Mouse (Mus musculus): ENCODE data around the gene Rufy1.

Gene Rufy1

DNA sequence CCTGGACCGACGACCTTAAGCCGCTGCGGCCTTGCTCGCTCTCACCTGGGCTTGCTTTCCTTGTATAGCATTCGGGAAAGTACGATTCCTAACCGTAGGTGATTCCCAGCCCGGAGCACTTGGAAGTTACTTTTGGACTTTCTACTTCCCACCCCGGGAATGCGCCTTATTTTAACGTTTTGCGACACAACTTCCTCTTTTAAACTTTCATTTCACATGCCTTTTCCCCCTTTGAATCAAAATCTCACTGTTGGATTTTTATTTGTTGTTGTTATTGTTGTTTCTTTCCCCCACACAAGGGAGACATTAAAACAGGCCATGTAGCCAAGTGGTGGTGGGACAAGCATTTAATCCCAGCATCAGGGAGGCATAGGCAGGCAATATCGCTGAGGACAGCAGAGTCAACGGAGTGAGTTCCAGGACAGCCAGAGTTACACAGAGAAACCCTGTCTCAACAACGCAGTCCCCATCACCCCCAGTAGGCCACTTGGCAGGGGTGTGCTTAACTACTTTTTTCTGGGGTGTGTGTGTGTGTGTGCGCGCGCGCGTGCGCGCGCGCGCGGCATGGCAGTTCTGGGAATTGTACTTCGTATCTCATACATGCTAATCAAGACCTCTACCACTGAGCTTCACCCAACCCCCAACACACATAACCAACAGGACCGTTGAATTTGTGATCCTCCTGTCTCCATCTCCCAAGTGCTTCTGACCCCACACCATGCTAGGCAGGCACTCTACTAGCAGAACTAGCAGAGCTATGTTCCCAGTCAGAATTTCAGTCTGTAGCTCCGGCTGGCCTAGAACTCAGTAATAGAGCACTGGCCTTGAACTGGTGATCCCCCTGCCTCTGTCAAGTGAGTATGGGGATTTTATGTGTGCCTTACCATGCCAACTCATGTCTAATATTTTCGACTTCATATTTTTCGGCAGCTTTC, 476 bp upstream of the Rufy1 start:
- DNase-seq (ENCODE audit: low read depth in 1 of 2, low spot score in 2 of 2): no peak

DNA sequence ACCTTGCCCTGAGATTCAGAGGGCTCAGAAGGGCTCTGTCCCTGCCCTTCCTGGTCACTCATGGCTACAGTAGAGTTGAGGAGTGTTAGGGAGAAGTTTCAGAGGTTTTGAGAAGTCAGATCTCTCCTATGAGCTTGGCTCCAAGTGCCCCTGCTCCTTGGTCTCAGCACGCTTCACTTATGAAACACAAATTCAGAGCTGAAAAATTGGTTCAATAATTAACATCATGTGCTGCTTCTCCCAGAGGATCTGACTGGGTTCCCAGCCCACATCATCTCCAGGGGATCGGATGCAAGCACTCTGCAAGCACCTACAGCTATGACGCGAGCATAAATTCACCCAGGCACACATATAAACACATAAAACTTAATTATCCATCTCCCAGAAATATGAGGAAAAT, 4.9 kb downstream of the Rufy1 start:
- no peak for DNase-seq (ENCODE audit: low read depth in 1 of 2, low spot score in 2 of 2)

DNA sequence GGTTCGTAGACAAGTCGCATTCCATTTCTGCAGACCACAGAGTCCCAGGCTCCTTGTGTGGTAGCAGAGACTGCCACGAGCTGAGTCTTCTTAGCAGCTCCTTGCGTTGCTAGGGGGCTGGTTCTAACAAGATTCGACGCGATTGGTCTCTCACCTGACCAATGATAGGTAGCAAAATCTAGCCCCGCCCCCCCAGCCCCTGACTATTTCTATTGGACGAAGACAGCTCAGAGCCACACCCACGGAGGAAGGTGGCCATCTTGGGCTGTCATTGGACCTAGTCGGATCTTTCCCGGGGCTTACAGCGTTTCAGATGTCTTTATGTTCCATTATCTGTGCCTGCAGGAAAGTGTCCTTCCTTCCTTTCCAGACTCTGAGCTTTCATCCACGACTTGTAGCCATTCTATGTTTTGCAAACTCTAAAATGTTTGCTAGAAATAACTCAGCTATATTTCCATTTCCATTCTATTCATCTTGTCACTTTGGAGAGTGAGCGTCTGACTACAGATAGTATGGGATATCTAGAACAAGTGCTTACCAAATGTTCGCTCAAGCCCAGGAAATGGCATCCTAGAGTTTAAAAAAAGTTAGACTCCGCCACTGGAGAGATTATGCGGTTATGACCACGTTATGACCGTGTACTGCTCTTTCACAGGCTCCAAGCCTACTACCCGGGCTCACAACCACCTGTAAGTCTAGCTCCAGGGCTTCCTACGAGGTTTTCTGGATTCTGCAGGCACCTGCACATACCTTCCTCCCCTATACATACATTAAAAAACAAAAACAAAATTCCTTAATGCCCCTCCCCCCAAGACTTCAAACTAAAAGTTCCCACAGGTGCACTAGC, 8.8 kb downstream of the Rufy1 start:
- no peak for DNase-seq (ENCODE audit: low read depth in 1 of 2, low spot score in 2 of 2)

DNA sequence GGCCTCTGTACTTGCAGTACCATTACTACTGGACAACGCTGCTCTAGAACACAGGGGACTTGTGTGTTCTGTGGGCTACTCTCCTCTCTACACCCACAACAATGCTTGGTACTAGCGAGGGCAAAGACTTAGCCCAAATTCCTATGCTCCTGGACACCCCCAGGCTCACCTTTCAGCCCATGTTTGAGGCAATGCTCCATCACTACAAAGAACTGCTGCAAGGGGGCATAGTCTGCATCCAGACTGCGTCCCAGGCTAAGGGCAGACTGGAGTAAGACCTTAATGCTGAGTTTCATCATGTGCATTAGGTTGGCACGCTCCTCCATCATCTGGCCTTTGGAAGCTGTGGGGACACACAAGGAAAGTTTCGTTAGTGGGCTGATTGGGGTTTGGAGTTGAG, 9.5 kb downstream of the Rufy1 start:
- no peak for DNase-seq (ENCODE audit: low read depth in 1 of 2, low spot score in 2 of 2)

DNA sequence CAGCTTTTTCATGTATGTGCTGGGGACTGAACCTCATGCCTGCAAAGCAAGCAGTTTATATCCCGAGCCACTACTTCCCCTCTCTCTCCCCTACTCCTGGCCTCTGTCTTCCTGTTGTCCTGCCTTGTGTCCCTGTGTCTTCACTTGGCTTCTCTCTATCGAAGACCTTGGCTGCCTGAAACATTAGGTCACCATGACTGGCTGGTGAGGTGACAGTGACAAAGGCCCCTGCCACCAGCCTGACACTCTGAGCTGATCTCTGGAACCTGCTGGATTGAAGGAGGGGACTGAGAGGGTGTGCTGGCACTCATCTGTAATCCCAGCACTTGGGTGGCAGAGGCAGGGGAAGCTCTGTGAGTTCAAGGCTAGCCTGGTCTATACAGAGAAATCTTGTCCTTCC, 13.1 kb downstream of the Rufy1 start:
- DNase-seq (ENCODE audit: low read depth in 1 of 2, low spot score in 2 of 2): no peak

DNA sequence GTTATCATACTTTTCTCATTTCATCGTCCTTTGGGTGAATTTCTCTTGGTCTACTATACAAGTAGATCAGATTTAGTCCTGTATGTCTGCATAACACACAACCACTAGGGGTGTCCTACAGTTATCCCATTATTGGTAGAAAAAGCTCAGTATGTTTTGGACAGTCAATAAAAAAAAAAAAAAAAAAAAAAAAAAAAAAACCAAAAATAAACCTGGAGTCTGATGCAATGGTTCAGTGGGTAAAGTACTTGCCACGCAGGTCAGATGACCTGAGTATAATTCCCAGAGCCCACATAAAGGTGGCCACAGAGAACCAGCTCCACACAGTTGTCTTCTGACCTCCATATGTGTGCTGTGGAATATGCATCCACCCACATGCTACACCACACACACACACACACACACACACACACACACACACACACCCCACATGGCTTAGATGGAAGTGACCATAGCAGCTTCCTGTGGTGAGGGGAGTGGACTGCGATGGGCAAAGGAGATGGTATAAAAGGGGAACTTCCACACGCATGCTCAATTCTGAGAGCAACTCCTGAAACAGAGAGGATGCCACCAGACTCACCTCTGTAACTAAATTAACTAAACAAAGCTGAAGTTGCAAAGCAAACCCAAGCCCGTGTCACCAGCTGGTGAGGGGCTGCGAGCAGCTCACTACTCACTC, 15.2 kb downstream of the Rufy1 start:
- DNase-seq (ENCODE audit: low read depth in 1 of 2, low spot score in 2 of 2): peak; percentile 13 to 15

DNA sequence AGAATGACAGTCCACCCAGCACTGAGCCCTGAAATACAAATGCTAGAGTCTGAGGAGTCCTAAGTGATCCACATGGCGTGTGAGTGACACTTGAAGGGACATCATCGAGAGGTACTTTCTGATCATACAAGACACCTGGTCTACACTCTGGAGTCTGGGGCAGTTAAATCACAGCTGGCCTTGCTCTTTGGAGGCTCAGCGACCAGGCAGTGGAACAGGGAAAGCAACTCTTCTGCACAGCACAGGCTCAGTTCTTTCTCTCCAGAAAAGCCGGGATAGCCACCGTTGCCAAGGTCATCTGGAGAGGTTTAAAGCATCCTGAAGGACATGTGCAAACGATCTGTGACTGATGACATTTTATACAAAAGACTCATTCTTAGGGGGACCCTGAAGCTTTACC, 23.7 kb downstream of the Rufy1 start:
- DNase-seq (ENCODE audit: low read depth in 1 of 2, low spot score in 2 of 2): no peak

DNA sequence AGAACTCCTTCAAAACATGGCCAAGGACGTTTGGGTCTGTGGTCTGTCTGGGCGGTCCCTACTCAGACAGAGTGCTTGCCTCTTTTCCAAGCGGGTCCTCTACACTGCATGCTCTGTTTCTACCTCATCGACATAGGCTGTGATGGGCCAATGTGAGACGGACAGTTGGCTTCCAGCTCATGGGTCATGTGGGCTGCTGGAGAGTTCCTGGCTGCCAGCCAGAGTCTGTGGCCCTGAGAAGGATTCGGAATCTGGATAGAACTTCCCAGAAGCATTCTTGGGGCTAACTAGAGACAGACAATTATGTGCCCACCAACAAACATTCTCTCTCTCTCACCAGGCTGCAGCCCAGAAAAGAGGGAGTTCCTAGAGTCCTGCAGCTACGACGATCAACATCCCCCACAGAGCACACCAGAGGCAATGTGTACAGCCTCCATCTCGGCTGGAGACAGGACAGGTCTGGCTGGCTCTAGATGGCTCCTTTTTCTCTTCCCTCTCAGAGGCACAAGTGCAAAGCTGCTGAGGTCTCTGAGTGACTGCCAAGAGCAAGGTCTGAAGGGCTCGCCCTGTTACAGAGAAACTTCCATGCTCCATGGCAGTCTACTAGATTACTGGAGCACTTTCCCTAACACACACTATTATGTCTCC, 27.4 kb downstream of the Rufy1 start:
- no peak for DNase-seq (ENCODE audit: low read depth in 1 of 2, low spot score in 2 of 2)

DNA sequence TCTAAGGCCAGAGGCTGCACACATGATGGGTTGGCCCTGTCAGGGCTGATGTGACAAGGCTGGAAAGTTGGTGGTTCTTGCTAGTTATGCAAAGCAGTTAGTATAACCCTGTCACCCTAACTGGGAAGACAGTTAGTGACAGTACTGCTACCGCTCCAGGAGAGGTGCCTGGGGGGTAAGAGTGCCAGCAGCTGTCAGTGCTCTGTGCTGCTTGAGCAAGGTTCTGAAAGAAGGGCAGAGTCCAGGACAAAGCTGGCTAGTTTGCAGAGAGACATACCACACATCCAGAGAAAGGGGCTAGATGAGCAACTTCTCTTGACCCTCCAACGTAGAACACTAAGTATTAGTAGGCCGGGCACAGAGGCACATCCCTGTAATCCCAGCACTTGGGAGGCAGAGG, 28.4 kb downstream of the Rufy1 start:
- DNase-seq (ENCODE audit: low read depth in 1 of 2, low spot score in 2 of 2): no peak

DNA sequence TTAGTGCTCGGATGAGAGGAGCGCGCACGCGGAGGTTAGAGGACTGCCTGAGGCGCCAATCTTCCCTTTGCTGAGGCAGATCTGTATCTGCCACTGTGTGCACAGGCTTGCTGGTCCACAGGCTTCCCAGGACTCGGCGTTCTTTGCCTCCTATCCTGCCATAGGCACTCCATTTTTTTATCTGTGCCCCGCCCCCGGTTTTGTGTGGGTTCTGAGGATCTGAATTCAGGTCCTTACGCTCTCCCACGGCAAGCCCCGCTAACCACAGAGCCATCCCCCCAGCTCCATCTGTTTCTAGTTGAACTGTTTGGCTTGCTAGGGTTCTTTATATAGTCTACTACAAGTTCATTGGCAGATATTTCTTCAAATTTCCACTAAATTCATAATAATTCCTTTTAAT, 32.1 kb downstream of the Rufy1 start:
- no peak for DNase-seq (ENCODE audit: low read depth in 1 of 2, low spot score in 2 of 2)

DNA sequence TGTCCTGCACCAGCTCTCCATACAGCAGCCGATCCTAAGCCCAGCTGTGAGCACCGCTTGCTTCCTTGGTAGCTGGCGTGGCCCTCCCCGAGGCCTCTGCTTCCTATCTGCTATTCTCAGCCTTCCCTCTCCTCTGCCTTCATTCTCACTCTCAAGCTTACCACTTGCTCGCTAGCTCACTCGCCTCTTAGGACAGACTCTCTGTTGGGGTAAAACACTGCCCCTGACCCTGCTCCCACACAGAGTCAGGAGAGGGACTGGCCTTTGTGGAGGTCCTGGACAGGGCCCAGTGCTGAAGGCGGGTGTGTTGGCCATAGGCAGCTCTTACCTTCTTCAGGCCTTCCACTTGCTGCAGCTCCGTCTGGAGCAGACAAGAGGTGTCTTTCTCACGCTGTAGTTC, 33.6 kb downstream of the Rufy1 start:
- DNase-seq (ENCODE audit: low read depth in 1 of 2, low spot score in 2 of 2): no peak

DNA sequence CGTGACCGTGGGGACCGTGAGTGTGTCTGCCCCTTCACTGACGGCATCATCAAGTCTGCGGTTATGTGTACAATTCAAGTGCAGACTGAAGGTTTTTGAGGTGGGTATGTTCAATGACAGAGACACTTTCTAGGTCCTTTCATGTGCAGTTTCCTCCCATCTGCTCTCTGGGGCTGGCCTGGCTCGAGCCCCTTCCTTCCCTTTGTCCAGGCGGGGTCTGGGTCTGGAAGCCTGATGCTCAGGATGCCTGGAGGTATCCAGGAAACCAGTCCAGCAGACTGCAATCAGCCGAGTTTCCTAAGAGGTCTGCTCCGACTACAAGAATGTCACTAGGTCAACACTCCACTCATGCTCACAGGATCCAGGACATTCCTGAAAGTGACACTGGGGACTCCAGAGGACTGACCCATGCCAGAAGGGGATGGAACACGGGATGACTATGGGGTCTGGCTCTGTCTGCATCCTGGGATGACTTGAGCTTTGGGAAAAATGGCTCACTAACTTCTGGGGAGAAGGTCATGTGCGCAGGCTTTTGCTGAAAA, 34.1 kb downstream of the Rufy1 start:
- DNase-seq (ENCODE audit: low read depth in 1 of 2, low spot score in 2 of 2): no peak

DNA sequence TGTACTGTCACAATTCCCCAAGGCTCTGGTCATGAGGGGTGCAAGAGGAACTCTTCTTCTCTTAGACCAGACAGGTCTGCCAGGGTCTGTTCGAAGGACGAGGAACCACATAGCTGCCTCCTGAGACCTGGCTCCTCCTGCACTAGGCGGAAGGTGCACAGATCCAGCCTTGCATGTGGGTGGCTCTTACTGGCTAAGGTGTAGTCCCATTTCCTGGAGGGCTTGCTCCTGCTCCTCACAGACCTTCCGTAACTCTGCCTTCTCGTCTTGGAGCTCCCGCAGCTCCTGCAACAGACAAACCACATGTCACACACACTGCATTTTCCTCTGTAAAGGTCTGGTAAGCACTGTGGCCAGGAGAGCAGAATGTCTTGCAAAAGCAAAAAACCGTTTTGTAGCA, 36.2 kb downstream of the Rufy1 start:
- DNase-seq (ENCODE audit: low read depth in 1 of 2, low spot score in 2 of 2): no peak

DNA sequence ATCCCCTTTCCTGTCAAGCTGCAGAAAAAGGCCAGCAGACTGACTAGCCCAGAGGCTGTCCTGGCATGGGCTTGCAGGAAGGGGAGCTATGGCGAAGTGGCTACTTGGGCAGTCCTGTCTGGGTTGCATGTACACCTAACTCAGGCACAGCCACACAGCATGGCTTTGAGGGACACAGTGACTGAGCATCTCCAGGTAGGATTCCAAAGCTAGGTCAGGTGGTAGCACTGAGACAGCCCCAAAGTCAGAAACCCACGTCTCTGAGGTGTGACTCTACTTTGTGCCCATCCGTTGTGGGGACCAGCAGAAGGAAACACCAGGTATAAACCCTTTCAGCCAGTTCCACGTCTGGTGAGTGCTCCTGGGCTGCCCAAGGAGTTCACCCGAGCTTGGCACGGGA, 37.6 kb downstream of the Rufy1 start:
- no peak for DNase-seq (ENCODE audit: low read depth in 1 of 2, low spot score in 2 of 2)

DNA sequence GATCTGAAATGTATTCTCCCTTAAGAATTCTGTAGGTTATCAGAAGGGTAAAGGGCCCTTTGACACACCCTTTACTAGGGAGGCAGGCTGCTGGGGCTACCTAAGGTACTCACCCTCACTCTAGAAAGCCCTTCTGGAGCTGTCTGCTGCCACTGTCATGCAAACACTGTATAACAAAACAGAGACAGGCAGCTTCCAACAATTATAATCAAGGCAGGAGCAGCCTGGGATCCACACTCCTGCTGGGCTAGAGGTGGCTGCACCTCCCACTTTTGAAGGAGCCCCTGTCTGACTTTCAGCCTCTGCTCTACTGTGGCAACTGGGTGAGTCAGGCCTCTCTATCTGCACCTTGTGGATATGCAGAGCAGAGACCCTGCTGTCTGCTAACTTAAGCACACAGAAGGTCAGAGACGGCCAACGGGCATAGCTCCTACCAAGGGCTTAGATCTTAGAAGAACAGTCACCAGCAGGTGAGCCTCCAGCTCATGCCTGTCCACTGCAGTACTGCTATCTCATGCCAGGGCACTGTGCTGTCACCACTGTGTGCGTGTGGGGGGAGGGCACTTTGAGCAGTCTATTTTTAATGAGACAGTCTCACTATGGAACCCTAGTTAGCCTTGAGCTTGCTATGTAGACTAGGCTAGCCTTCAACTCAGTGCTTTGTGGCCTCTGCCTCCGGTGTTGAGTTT, 39.5 kb downstream of the Rufy1 start:
- no peak for DNase-seq (ENCODE audit: low read depth in 1 of 2, low spot score in 2 of 2)

DNA sequence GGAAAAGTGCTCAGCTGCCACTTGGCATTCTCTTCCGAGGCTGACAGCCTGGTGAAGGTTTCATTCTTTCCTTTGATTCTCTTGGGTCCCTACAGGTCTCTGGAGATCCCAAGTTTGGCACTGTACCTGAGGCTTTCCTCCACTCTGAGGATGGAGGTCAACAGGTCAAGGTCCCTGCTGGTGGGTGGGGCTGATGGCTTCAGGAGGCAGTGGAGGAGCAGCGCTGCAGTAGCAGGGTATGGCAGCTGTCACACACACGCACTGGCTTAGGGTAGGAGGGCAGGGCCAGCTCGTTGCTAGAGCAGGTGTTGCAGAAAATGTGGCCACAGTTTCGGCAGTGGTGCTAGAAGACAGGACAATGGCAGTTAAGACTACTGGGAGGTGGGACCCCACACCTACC, 41.3 kb downstream of the Rufy1 start:
- no peak for DNase-seq (ENCODE audit: low read depth in 1 of 2, low spot score in 2 of 2)

DNA sequence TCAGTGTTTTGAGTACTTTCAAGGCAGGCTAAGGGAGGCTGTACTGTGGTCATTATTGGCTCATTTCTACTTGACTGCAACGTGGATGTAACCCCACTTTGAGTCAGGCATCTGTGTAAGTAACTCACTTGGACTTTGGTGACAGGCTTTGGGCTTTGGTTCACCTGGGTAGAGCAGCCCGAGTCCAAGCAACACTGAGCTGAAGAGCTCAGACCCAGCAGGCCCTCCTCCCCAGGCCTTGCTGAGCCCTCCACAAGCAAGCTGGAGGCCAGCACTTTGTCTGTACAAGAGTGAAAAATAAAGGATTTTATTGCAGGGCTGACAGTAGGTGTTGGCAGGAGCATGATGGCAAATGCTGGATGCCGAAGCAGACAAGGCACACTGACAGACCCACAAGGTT, 41.9 kb downstream of the Rufy1 start:
- DNase-seq (ENCODE audit: low read depth in 1 of 2, low spot score in 2 of 2): no peak

DNA sequence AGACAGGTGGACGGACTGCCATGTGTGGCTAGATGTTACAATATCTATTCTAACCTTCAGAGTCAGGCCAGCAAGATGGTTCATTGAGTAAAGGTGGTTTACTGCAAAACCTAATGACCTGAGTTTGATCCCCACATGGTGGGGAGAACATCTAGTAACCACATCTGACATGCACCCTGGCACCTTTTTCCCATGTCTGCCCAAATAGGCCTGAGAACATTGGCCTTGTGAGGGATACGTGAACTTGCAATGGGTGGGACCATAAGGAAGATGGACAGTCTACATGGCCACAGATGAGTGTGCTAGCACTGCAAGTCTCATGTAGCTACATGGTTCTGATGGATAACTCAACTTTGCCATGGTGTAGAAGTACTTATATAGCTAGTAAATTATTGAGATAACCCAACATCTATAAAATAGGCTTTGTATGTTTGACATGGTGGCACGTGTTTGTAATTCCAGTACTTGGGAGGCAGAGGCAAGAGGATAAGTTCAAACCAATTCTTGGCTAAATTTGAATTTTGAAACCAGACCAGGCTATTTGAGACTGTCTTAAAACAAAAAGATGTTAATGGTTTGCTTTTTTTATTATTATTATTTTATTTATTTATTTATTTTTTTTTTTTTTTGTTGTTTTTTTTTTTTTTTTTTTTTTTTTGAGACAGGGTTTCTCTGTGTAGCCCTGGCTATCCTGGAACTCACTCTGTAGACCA, 42.6 kb downstream of the Rufy1 start:
- no peak for DNase-seq (ENCODE audit: low read depth in 1 of 2, low spot score in 2 of 2)

DNA sequence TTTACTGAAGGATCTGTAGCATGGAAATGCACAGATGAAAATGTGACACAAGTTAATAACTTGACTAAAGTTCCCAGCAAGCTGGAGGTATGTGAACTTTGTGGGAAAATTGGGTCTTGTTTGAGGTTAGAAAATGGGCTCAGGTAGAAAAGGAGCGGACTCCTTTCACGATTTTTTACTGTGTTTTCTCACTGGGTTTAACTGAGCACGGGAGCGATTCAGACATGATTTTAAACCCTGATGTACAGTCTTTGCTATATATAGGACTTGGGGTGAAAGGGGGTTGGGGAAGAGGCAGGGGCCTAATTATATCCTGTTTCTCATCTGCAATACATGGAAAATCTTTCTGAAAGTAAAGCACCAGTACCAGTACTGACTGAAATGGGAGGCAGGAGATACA, 43.2 kb downstream of the Rufy1 start:
- DNase-seq (ENCODE audit: low read depth in 1 of 2, low spot score in 2 of 2): no peak

DNA sequence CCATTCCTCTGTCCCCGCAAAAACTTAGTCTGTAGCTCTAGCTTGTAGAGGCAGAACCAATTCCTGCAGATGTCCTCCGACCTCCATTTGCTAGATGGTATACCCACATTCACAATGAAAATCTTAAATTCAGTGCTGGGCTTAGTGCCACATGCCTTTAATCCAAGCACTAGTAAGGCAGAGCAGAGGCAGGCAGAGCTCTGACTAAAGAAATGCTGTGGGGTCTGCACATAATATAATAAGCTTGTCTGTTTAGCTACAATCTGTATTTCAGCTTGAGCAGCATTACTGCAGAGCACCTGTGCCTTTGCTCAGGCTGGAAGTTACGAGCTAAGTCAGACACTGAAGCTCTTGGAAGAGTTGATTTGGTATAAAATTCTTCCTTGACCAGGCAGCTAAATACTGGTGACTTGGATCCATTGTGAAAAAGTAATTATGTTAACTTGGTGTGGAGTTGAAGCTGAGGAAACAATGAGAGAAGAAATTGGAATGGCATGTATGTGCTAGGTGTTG, 43.7 kb downstream of the Rufy1 start:
- no peak for DNase-seq (ENCODE audit: low read depth in 1 of 2, low spot score in 2 of 2)
